Mouse (Mus musculus) stomach, embryonic 14.5 days (tissue): ENCODE results near the gene Tsc22d2. TPM values are rescaled to one million over a fixed set of nuclear protein-coding genes. Genes with fewer than 3 reads are reported as not detected.
"Not testable (repeated sequence)": the region's sequence is repeated elsewhere in the genome, so short reads cannot be mapped to it uniquely, and the experiment has no call there.

Source experiments
- ATAC-seq: fragments of 200-750 bp; cut with Nextera tagmentation; 2 replicates; pipeline ENCODE4 v1.8.0; 2017; ENCODE audit warnings: low read depth, moderate TSS enrichment; ENCODE audit not compliant: insufficient number of reproducible peaks, insufficient read depth, low FRiP score
- H3K27ac ChIP-seq: fragments of 300-500 bp; sonication (generic); 2 replicates; pipeline ENCODE4 v1.5.1; 2014; ENCODE audit warnings: mild to moderate bottlenecking, low read length, moderate library complexity, mixed read lengths
- H3K27me3 ChIP-seq: fragments of 300-500 bp; sonication (generic); 2 replicates; pipeline ENCODE4 v1.6.1; 2014; ENCODE audit warnings: low read length, control low read depth, mixed read lengths; ENCODE audit not compliant: control insufficient read depth, insufficient read depth
- H3K36me3 ChIP-seq: fragments of 300-500 bp; sonication (generic); 2 replicates; pipeline ENCODE4 v1.6.1; 2014; ENCODE audit warnings: mild to moderate bottlenecking, control low read depth, low read length, moderate library complexity, mixed read lengths; ENCODE audit not compliant: control insufficient read depth, insufficient read depth
- H3K4me1 ChIP-seq: fragments of 300-500 bp; sonication (generic); 2 replicates; pipeline ENCODE4 v1.6.1; 2014; ENCODE audit warnings: low read length, control low read depth, mixed read lengths; ENCODE audit not compliant: control insufficient read depth, insufficient read depth
- H3K4me2 ChIP-seq: fragments of 300-500 bp; sonication (generic); replicated peaks from 2 replicates; pipeline ENCODE4 v1.6.1; 2014; ENCODE audit warnings: low read depth, low read length, control low read depth
- H3K4me3 ChIP-seq: fragments of 300-500 bp; sonication (generic); 2 replicates; pipeline ENCODE4 v1.5.1; 2014; ENCODE audit warnings: low read depth, low read length, control low read depth
- H3K9ac ChIP-seq: fragments of 300-500 bp; sonication (generic); replicated peaks from 2 replicates; pipeline ENCODE4 v1.6.1; 2014; ENCODE audit warnings: low read depth, mild to moderate bottlenecking, control low read depth, low read length, moderate library complexity, mixed read lengths
- H3K9me3 ChIP-seq: fragments of 300-500 bp; sonication (generic); 2 replicates; pipeline ENCODE4 v1.6.1; 2016; ENCODE audit warnings: low read depth, low read length, control low read depth; ENCODE audit not compliant: control insufficient read depth
- WGBS: fragments of 180-500 bp; shearing (Covaris S2); extraction: QIAGEN DNeasy Blood & Tissue Kit; methylation state at CpG from one replicate; pipeline ENCODE4 v1.1.7; 2014; 5-methylcytosine and 5-hydroxymethylcytosine counted together
- polyA plus RNA-seq: library from polyadenylated mRNA; unstranded; fragments of >200 nt; fragmentation: Nextera tagmentation; extraction: Ambion mirVana; gene quantifications from 2 replicates; pipeline ENCODE4 v1.2.1, GENCODE M21; 2014

Tsc22d2 gene
- polyA plus RNA-seq, 1 experiment from 2014 or later: 15.0 TPM

DNA sequence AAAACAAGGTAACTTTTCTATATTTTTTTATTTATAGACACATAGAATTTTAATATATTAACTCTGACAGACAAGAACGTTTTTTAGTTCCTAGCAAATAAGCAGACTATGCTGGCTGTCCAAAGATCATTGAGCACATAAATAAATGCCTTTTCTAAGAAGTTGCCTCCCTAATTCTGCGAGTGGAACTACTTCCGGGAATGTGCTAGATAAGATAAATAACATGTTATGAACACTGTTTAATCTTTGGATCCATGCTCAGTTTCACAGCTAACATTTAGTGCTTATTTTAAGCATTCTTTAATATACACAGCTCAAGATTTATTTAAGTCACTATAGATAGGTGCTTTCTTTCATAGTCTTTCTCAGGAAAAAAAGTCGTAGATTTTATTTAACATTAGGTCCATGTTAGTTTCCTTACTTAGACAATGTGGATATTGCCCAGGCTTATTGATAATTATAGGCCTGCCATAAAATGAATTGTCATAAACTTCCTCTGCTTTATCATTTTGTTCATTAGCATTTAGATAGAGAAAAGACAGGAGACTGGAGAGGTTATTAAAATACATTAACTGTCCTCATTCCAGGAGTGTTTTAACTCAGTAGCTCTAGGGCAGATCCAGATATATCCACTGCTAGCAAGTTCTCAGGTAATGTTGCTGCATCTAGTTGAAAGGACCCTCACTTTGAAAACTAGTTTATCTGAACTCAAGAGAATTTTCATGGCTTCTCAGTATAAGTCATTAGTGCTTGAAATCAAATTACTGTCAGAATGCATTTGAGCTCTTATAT lies 40.1 kb downstream of the Tsc22d2 start:
- no peak for ATAC-seq
- WGBS: 31% methylated on average over 4 of the region's 4 CpGs

DNA sequence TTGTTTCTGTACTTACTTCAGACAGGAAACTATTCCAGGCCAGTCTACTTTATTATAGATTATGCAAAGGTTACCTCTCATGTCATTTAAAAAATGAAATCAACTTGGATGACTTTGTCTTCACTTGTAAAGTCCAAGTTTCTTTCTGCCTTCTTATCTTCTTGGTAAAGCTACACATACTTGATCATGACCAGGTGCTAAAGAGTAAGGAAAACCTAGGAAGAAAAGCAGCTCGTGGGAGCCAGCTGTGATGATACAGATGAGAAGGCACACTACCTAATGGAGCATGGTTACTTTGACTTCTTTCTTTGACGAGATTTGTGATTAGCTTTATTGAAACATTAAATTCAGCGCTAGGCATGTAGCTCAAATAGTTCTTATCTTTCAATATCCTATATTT lies 40.7 kb downstream of the Tsc22d2 start:
- no peak overlapping the region for H3K4me2 ChIP-seq
- no peak overlapping the region for H3K4me3 ChIP-seq
- H3K27me3 ChIP-seq: no peaks in the 10 kb centered on the region
- no peaks in the 10 kb centered on the region for H3K4me1 ChIP-seq
- H3K9me3 ChIP-seq: no peaks in the 10 kb centered on the region
- WGBS: 83% methylated on average over 3 of the region's 3 CpGs
- H3K27ac ChIP-seq: no peak overlapping the region
- no peak for ATAC-seq
- H3K36me3 ChIP-seq: peaks cover 11% of the 10 kb centered on the region; the same call in 1 of the 2 replicates
- H3K9ac ChIP-seq: no peak overlapping the region

More for the DNA sequence above, 40.1 kb downstream of the Tsc22d2 start:
- Histone ChIP-seq H3K36me3 (0 out of 2 replicates have a peak, but pooled peaks cover 7% of the 10 kb centered on the region), H3K4me3 (no peak overlapping the region), H3K27ac (no peak overlapping the region), H3K9ac (no peak overlapping the region), H3K9me3 (no peaks in the 10 kb centered on the region), H3K4me1 (no peaks in the 10 kb centered on the region), H3K4me2 (no peak overlapping the region), H3K27me3 (no peaks in the 10 kb centered on the region)

DNA sequence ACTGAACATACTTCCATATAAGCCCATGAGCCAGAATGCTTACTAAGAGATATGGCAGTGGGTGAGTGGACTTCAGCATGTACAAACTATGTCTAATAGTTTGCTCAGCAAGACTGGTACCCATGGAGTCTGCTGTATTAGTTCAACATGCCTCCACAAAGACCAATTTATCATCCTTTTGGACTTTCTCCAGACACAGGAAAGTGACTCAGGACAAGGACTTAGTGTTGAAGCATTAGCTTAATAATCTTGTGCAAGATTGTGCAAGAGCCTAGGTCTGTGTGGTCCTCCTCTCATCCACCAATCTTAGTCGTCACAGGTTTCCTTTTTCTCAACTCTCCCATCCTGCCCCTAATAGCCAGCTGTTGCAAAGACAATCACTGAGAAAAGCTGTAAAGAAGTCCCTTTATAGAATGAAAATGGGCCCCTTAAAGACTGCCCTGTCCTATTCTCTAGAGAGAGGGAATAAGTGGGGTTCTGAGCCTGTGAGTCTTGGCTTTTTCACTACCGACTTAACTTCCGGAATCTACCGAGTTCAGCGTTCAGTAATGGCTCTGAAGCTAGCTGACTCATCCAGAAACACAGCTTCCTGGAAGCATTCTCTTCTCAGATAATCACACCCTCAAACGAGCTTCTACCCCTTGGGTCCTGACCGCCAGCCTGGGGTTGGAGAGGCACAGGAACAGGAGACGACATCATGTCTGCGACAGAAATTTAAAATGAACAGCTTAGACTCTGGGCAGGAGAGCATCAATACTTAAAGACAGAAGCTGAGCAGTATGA lies 55.3 kb downstream of the Tsc22d2 start:
- no peak overlapping the region for H3K4me2 ChIP-seq
- ATAC-seq: no peak
- H3K27ac ChIP-seq: no peak overlapping the region
- no peaks in the 10 kb centered on the region for H3K36me3 ChIP-seq
- WGBS: 69% methylated on average over 9 of the region's 9 CpGs
- no peaks in the 10 kb centered on the region for H3K27me3 ChIP-seq
- H3K4me1 ChIP-seq: no peaks in the 10 kb centered on the region
- H3K4me3 ChIP-seq: no peak overlapping the region
- no peaks in the 10 kb centered on the region for H3K9me3 ChIP-seq
- H3K9ac ChIP-seq: no peak overlapping the region

DNA sequence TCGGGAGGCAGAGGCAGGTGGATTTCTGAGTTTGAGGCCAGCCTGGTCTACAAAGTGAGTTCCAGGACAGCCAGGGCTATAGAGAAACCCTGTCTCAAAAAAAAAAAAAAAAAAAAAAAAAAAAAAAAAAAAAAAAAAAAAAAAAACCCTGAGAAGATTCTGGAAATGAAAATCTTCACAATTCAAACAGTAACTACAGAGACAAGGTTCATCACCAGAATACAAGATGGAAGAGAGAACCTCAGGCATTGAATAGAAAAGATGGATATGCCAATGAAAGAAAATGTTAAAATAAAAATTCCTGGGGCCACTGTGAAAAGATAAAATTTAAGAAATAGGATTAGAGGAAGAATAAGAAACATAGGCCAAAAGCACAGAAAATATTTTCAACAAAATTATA lies 60.8 kb downstream of the Tsc22d2 start:
- H3K4me1 ChIP-seq, H3K4me3 ChIP-seq, H3K27me3 ChIP-seq, ATAC-seq, H3K27ac ChIP-seq, H3K9ac ChIP-seq, H3K4me2 ChIP-seq, H3K9me3 ChIP-seq, H3K36me3 ChIP-seq: not testable (repeated sequence)
- 90% methylated on average over 1 of the region's 1 CpGs for WGBS

DNA sequence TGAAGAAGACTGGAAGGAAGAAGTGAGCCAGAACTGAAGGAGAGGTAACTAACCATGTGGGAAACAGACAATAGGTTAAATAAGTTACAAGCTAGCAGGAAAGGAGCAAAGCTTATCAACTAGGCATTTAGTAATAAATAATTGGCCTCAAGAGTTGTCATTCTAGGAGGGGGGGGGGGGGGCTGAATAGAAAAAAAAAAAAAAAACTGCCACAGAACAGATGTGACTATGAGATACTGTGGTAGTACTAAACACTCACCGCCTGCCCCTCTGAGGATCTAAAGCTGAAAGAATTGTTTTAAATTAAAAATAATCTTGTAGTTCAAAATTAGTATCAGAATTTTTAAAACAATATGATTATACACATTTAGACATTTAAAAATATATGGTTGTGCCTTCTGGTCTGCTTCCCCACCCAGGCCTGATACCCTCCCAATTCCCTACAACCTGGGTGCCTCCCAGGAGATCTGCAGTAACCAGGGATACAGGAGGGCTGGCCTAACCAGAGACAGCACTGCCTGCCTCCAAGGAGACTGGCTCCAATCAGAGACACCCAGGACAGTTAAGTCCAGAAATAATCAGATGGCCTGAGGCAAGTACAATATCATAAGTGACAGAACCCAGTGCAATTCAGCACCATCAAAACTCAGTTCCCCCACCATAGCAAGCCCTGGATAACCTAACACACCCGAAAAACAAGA lies 64.4 kb downstream of the Tsc22d2 start:
- 85% methylated on average over 2 of the region's 2 CpGs for WGBS
- ATAC-seq: no peak
- Histone ChIP-seq H3K4me3 (no peak overlapping the region), H3K27ac (no peak overlapping the region), H3K36me3 (no peaks in the 10 kb centered on the region), H3K4me1 (no peaks in the 10 kb centered on the region), H3K27me3 (no peaks in the 10 kb centered on the region), H3K9ac (no peak overlapping the region), H3K9me3 (no peaks in the 10 kb centered on the region), H3K4me2 (no peak overlapping the region)

DNA sequence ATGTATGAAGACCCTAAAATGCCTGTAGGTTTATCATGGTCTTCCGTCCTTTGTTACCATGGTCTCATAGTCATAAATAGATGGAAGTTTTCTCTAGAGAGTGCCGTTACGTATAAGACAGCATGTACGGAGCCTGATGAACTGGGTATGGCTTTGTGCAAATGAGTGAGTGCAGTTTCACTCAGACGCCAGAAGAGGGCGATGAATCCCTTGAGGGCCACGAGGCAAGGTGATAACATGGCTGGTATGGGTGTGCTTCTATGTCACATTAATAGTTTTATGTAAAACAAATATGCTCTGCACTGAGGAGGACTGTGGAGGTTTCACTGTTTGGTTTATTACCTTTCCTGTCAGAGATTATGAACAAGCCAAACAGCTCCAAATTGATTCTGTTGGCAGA lies 71.4 kb downstream of the Tsc22d2 start:
- Histone ChIP-seq H3K9ac (no peak overlapping the region), H3K4me2 (no peak overlapping the region), H3K27me3 (no peaks in the 10 kb centered on the region), H3K27ac (no peak overlapping the region), H3K9me3 (no peaks in the 10 kb centered on the region), H3K4me1 (no peaks in the 10 kb centered on the region), H3K4me3 (no peak overlapping the region), H3K36me3 (no peaks in the 10 kb centered on the region)
- WGBS: 70% methylated on average over 7 of the region's 7 CpGs
- ATAC-seq: no peak

DNA sequence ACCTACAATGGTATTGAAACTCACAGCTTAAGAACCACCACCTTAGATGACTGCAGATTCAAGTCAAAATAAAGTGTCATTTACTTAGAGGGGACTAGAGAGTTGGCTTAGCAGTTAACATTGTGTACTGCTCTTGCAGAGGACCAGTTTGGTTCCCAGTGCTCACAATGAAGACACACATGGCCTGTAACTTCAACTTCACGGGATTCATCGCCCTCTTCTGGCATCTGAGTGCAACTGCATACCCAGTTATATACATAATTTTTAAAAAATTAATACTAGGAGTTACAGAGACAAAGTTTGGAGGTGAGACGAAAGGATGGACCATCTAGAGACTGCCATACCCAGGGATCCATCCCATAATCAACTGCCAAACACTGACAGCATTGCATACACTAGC lies 72.6 kb downstream of the Tsc22d2 start:
- H3K9me3 ChIP-seq: no peaks in the 10 kb centered on the region
- H3K4me2 ChIP-seq: no peak overlapping the region
- no peaks in the 10 kb centered on the region for H3K4me1 ChIP-seq
- H3K27me3 ChIP-seq: no peaks in the 10 kb centered on the region
- no peak overlapping the region for H3K4me3 ChIP-seq
- H3K9ac ChIP-seq: no peak overlapping the region
- no peak for ATAC-seq
- 66% methylated on average over 3 of the region's 3 CpGs for WGBS
- H3K27ac ChIP-seq: no peak overlapping the region
- no peaks in the 10 kb centered on the region for H3K36me3 ChIP-seq

DNA sequence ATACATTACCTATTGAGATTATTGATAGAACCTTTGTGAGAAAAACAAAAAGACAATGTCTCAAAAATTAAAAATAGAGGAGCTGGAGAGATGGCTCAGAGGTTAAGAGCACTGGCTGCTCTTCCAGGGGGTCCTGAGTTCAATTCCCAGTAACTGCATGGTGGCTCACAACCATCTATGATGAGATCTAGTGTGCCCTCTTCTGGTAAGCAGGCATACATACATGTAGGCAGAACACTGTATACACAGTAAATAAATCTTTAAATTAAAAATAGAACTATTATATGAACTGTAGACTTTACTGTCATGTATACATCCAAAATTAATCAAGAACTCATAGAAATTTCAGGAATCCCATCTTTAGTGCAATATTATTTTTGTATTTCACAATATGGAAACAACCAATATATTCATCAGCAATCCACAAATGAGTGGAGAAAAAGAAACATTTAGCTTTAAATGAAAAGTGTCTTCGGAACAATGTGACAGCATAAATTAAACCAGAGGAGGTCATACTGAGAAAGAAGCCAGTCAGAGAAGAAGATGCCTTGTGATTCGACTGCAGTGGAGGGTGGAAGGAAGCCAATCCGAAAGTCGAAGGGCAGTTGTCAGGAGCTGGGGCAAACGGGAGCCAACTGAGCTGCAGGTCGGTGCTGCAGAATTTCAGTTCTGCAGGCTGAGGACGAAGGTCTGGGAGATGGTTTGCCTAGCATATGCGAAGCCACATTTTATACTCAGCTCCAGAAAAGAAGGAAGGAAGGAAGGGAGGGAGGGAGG lies 73.7 kb downstream of the Tsc22d2 start:
- Histone ChIP-seq H3K9ac (no peak overlapping the region), H3K9me3 (no peaks in the 10 kb centered on the region), H3K27ac (no peak overlapping the region), H3K27me3 (no peaks in the 10 kb centered on the region), H3K36me3 (no peaks in the 10 kb centered on the region), H3K4me2 (no peak overlapping the region), H3K4me3 (no peak overlapping the region), H3K4me1 (no peaks in the 10 kb centered on the region)
- no peak for ATAC-seq
- WGBS: 76% methylated on average over 8 of the region's 8 CpGs
